Comparison of ENCODE assay signal across 24 mouse cellular contexts in the genomic region with DNA sequence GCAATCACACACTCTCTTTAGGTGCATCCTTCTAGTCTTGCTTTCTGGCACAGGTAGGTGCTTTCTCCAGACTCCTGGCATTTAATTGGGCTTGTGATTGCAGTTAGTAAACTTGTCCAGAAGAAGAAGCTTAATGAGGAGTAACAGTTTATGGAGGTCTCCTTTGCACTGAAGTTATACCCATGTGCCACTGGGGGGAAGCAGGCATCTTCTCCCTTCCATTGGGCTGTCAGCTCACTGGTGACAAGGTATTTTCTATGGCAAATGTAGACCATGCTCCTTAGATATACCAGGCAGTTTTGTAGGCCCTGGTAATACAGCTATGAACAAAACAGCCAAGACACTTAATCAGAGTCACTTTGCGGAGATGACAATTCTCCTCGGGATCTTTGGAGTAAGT.
DNase-seq lines count a peak whose midpoint lies in the region; ATAC-seq and TF ChIP-seq lines count a peak whose summit lies in the region.
"Had no signal": no experiment of that assay in that cellular context is flagged by ENCODE, and none has a peak within 500 bp of the region (broad histone marks: within the 10 kb centered on the region; RNA-seq: fewer than 3 reads in every experiment).

No protein-coding gene starts in this region.

- H3K4me3 ChIP-seq in heart, embryonic 12.5 days = no peak overlapping the region
- H3K4me3 ChIP-seq in left cerebral cortex, adult 2 months = no peak overlapping the region
- H3K4me3 ChIP-seq: embryonic facial prominence, embryonic 10.5 days; heart, embryonic 10.5 days; limb, embryonic 10.5 days; liver, embryonic 15.5 days; lung, embryonic 15.5 days; megakaryocyte, embryonic 14.5 days had no signal

- 85% methylated on average over 2 of the region's 2 CpGs for WGBS in heart, embryonic 12.5 days

- H3K4me2 ChIP-seq in heart, embryonic 12.5 days = no peak overlapping the region
- H3K4me2 ChIP-seq: hindbrain, embryonic 14.5 days; liver, embryonic 15.5 days; lung, embryonic 15.5 days had no signal

- no peak overlapping the region for H3K9ac ChIP-seq in heart, embryonic 12.5 days
- H3K9ac ChIP-seq: hindbrain, embryonic 14.5 days; liver, embryonic 15.5 days; lung, embryonic 15.5 days had no signal

- ATAC-seq in heart, embryonic 12.5 days (ENCODE audit: insufficient number of reproducible peaks, low FRiP score) = no peak
- ATAC-seq: CD4-positive, CD25-positive, alpha-beta regulatory T cell, adult 4 months; midbrain, embryonic 16.5 days had no signal

- no peaks in the 10 kb centered on the region for H3K36me3 ChIP-seq in heart, embryonic 12.5 days
- H3K36me3 ChIP-seq: embryonic facial prominence, embryonic 10.5 days; heart, embryonic 10.5 days; limb, embryonic 10.5 days; liver, embryonic 15.5 days; lung, embryonic 15.5 days had no signal

- TF ChIP-seq POLR2A in brain, embryonic 14.5 days (IDR thresholded peaks at IDR 0.05; ENCODE audit: borderline replicate concordance, extremely low read depth, insufficient read depth, insufficient read length, poor library complexity, severe bottlenecking) = no peak

- TF ChIP-seq CTCF in left cerebral cortex, adult 2 months (IDR thresholded peaks at IDR 0.05) = peak; percentile 49
- TF ChIP-seq CTCF in brain, embryonic 14.5 days (IDR thresholded peaks at IDR 0.05; ENCODE audit: borderline replicate concordance, extremely low read depth, insufficient read depth, insufficient read length) = peak; percentile 31; the same call in 1 of the 2 replicates

- peak; percentile 14 to 22 for DNase-seq in cerebellum, postnatal 14 days
- no peak for DNase-seq in cerebellum, postnatal 36 days
- peak; percentile 10 for DNase-seq in heart, postnatal 4 days
- no peak for DNase-seq in left cerebral cortex, adult 2 months (ENCODE audit: extremely low spot score in 1 of 2, low spot score in 2 of 2)
- no peak for DNase-seq in left cerebral cortex, adult 11 months (ENCODE audit: low spot score)
- DNase-seq in brain, embryonic 14.5 days (ENCODE audit: low read depth) = peak; percentile 35
- DNase-seq: adrenal gland, postnatal 14 days; cerebellum, adult 11-12 months; kidney, adult 8-10 months; kidney, postnatal 25 days; liver; lung, postnatal 36 days; right cerebral cortex, postnatal 4 days; thymus, postnatal 14 days had no signal

- H3K9me3 ChIP-seq in heart, embryonic 12.5 days (replicated peaks) = peaks cover 13% of the 10 kb centered on the region
- H3K9me3 ChIP-seq: heart, embryonic 10.5 days; limb, embryonic 10.5 days; liver, embryonic 15.5 days; lung, embryonic 15.5 days had no signal

- no peaks in the 10 kb centered on the region for H3K4me1 ChIP-seq in heart, embryonic 12.5 days (replicated peaks)
- H3K4me1 ChIP-seq: embryonic facial prominence, embryonic 10.5 days; heart, embryonic 10.5 days; limb, embryonic 10.5 days; liver, embryonic 15.5 days; lung, embryonic 15.5 days; megakaryocyte, embryonic 14.5 days had no signal

- intact Hi-C loops in left cerebral cortex, adult 2 months (cut with DNase I) = no loop called here

- no peaks in the 10 kb centered on the region for H3K27me3 ChIP-seq in heart, embryonic 12.5 days (replicated peaks)
- H3K27me3 ChIP-seq: liver, embryonic 15.5 days; lung, embryonic 15.5 days; megakaryocyte, embryonic 14.5 days had no signal

- H3K27ac ChIP-seq in heart, embryonic 12.5 days (ENCODE audit: poor library complexity, severe bottlenecking) = no peak overlapping the region
- H3K27ac ChIP-seq in left cerebral cortex, adult 2 months = no peak overlapping the region
- H3K27ac ChIP-seq: embryonic facial prominence, embryonic 10.5 days; heart, embryonic 10.5 days; hindbrain, embryonic 14.5 days; limb, embryonic 10.5 days; liver, embryonic 15.5 days; lung, embryonic 15.5 days had no signal

Comparison
In these comparisons a context has a peak if more than half of its experiments do, and no peak if none do; other contexts are left out.
1. DNase-seq: peak in cerebellum, postnatal 14 days (2 of 2), heart, postnatal 4 days (single experiment) and brain, embryonic 14.5 days (single experiment); none in cerebellum, postnatal 36 days (0 of 2), left cerebral cortex, adult 2 months (0 of 2) and left cerebral cortex, adult 11 months (single experiment).